Mouse (Mus musculus): ENCODE measurements around the gene Arpc1b.
"Not testable (repeated sequence)": the region's sequence is repeated elsewhere in the genome, so short reads cannot be mapped to it uniquely, and the experiment has no call there.

Arpc1b gene

DNA sequence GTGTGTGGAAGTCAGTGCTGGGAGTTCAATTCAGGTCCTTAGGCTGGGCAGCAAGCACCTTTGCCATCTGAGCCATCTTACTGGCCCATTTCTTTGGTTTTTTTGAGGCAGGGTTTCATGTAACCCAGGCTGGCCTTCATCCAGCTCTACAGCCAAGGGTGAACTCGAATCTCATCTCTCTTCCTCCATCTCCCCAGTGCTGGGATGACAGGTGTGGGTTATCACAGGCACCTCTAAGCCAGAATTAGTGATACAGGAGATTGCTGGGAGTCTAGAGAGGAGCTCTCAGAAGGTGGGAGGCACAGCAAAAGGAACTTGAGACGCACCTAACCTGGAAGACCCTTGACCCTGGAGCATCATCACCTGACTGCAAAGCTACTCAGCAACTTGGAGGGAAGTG is 599 bp upstream of the Arpc1b start:
- peak in 1 of 2 experiments; percentile 63 for DNase-seq (ENCODE audit: inconsistent age in 2 of 2, low spot score in 1 of 2)

DNA sequence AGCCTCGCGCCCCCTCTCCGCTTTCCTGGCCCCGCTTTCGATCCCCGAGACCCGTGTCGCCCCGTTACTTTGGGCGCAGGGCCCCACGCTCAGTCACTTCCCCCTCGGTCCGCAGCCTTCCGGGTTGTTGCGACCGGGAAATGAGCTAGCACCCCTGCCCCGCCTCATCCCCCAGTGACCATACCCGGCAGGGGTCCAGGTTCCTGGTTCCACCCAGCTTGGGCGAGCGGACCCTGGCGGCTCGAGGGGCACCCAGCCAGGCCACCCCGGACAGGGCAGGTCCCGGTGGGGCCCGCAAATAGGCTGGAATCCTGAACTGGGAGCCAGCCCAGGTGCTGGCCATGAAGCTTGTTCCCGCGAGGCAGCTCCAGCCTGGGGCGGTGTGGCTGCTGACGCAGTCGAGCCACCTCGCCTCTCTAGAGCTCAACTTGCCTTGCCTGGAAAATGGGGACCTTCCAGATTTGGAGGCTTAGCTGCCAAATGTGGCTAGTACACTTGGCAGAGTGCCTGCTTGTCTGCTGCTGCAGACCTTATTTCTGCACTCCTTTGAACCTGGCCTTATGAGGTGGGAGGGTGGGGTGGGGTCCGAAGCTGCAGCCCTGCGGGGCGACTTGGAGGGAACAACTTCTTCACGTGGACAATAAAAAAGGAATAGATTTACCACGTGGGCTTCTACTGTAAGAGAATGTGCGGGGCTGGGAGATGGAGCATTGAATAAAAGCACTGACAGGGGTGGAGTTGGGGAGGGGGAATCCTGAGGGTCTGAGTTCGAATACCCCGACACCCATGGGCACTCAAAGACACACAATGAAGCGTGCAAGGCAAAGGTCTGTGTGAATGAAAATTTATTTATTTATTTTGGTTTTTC is 825 bp downstream of the Arpc1b start:
- DNase-seq (ENCODE audit: inconsistent age in 2 of 2, low spot score in 1 of 2) = peak; percentile 77 to 89

DNA sequence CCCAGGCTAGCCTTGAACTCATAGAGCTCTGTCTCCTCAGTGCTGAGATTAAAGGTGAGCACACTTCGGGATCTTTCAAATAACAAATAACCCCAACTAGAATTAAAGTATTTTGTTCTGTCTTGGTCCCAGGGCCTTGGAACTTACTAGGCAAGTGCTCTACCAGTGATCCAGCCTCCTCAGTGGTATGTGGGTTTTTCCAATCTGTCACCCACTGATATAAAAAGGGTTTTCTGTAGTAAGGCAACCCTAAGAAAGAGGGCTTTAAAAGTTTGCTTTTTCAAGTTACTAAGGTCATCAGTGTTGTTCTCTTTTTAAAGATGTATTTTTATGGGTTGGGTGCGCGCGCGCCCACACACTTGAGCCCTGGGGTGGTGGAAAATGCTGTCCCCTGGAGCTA is 1.7 kb downstream of the Arpc1b start:
- DNase-seq (ENCODE audit: inconsistent age in 2 of 2, low spot score in 1 of 2) = no peak

DNA sequence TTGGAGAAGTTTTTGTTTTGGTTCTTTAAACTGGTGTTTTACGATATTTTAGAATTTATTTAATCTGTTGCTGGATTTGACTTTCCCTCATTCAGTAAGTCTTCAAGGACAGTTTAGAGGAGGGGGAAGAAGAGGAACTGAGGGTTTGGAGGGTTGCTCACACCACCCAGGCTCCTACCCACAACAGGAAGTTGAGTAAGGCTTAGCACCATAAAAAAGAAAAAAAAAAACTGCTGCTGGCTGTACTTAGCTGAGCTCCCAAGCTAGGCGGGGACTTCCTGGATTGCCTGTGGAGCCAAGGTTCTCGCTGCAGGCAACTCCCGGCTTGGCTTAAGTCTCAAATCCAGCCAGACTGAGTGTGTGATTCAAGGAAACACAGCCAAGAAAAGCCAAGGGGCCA is 2.3 kb downstream of the Arpc1b start:
- DNase-seq (ENCODE audit: inconsistent age in 2 of 2, low spot score in 1 of 2) = peak; percentile 75 to 87

DNA sequence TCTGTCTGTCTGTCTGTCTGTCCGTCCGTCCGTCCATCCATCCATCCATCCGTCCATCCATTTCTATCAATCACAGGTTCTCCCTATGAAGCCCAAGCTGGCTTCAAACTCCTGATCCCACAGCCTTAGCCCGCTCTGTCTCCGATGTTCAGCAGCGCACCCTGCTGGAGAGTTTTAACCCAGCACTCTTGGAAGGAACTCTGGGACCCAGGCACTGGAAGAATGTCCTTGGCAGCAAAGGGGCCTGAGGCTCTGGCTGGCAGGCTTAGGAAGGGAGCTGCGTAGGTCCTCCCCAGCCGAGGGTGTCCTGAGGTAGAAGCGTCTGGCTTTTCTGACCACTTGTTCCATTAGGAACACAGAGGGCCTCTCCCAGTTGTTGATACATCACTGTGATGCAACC is 2.9 kb downstream of the Arpc1b start:
- DNase-seq (ENCODE audit: inconsistent age in 2 of 2, low spot score in 1 of 2) = peak; percentile 83 to 93

DNA sequence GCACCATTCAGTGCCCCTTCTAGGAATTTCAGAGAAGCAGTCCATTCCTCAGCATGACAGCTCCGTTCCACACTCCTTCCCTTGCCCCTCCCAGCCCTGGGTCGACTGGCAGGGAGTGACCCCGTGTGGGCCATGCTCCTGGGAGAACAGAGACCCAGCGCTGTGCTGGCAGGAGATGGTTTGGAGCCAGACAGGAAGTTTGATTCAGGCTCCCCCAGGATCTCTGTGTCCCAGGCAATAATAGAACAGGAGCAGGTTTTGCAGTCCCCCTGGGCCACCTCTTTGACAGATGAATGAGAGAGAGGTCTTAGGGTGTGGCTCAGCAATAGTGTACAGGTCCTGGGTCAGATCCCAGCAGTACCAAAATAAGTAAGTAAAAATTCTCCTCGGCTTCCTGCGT is 4.0 kb downstream of the Arpc1b start:
- DNase-seq (ENCODE audit: inconsistent age in 2 of 2, low spot score in 1 of 2) = peak; percentile 50 to 51

DNA sequence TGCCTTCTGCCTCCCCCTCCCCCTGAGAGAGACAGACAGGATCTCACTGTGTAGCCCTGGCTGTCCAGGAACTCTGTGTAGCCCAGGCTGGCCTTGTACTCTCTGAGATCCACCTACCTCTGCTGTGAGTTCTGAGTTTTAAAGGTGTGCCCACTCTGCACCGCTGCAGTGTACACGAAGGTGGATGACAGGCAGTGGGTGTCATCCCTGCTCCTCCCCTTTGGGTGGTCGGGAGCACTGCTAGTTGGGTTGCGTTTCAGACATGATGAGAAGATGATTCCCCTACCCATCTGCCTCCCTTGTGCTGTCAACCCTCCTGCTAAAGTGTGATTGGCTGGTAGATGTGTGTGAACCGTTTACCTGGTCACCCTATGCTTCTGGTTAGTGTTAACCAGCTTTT is 4.4 kb downstream of the Arpc1b start:
- no peak for DNase-seq (ENCODE audit: inconsistent age in 2 of 2, low spot score in 1 of 2)

DNA sequence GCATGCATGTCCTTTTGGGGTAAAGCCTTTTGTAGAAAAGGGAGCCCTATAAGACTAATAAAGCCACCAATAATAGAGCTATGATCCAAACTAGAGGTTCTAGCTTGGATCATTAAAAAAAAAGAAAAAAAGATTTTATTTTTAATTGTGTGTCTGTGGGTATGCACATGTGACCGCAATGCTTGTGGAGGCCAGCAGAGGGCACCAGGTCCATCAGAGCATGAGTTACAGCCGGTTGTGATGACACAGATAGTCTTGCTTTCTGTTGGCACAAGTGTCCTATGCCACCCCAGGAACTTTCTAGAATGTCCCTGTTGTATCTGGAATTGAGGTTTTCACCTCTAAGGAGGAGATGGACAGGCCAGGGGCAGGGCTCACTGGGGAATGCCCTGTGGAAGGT is 5.4 kb downstream of the Arpc1b start:
- no peak for DNase-seq (ENCODE audit: inconsistent age in 2 of 2, low spot score in 1 of 2)

DNA sequence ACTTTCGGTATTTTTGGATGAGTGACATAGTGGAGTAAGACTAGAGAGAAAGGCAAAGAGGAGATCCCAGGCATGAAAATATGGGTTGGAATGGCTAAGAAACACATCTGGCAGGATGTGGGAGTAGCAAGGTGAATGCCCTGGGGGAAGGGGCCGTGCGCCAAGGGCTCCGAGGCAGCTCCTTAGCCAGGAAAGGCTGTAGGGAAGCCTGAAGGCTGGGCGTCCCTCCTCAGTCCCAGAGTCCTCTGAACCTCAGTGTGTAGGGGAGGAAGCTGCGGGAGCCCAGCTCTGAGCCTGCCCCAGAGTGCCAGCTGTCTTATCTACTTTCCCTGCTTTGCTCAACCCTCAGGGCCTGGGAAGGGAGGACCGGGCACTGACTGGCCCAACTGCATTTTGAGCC is 6.9 kb downstream of the Arpc1b start:
- no peak for DNase-seq (ENCODE audit: inconsistent age in 2 of 2, low spot score in 1 of 2)

DNA sequence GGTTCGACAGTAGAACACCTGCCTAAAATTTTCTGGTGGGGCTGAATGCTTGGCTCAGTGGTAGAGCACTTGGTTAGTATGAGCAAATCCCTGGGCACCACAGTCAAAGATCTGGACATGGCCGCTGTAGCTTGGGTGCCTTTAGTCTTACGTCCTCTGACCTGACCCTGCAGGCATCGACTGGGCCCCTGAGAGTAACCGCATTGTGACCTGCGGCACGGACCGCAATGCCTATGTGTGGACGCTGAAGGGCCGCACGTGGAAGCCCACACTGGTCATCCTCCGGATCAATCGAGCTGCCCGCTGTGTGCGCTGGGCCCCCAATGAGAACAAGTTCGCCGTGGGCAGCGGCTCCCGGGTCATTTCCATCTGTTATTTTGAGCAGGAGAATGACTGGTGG is 9.4 kb downstream of the Arpc1b start:
- DNase-seq (ENCODE audit: inconsistent age in 2 of 2, low spot score in 1 of 2) = no peak

DNA sequence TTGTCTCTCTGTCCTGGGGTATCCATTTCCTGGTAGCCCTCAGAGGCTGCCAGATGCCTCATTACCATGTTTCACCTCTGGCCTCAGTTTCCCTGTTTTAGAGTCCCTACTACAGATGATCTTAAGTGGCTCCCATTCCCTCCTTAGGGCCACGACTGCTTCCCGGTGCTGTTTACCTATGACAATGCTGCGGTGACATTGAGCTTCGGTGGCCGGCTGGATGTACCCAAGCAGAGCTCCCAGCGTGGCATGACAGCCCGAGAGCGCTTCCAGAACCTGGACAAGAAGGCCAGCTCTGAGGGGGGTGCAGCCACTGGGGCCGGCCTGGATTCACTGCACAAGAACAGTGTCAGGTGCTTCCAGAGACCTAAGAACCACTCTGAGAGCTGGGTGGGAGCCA is 12.6 kb downstream of the Arpc1b start:
- no peak for DNase-seq (ENCODE audit: inconsistent age in 2 of 2, low spot score in 1 of 2)

DNA sequence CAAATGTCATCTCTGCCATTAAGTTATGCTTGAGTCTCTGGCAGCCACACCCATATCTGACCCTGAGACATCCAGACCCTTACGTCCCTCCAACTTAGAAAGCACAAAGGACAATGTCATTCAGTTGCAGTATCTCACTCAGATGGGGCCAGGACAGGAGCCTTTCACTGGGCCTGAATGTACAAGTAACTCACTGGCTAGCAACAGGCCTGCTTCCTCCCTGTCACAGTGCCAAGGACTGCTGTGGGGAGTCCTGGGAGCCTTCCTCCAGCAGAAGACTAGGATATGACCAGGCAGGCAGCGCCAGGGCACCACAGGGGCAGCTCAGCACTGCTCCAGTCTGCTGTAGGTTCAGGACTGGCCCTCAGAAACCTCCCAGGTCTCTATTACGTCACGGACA is 15.1 kb downstream of the Arpc1b start:
- peak; percentile 68 to 84 for DNase-seq (ENCODE audit: inconsistent age in 2 of 2, low spot score in 1 of 2)

DNA sequence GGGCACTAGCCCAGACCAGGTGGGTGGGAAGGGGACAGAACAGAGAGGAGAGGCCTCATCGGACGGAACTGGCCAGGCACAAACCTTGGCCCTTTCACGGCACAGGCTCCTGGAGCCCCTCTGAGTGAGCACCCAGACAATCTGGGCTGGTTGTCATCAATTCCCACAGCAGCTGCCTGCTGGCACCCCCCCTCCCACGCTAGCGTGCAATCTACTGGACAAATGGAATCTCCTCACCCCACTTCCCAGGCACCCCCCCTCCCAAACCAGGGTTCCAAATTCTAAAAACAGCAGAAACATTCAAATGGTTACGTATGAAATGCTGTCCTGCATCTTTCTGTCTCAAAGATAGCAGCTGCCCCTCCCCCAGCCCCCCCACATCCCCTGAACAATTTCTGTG is 15.8 kb downstream of the Arpc1b start:
- not testable (repeated sequence) for DNase-seq (ENCODE audit: inconsistent age in 2 of 2, low spot score in 1 of 2)

DNA sequence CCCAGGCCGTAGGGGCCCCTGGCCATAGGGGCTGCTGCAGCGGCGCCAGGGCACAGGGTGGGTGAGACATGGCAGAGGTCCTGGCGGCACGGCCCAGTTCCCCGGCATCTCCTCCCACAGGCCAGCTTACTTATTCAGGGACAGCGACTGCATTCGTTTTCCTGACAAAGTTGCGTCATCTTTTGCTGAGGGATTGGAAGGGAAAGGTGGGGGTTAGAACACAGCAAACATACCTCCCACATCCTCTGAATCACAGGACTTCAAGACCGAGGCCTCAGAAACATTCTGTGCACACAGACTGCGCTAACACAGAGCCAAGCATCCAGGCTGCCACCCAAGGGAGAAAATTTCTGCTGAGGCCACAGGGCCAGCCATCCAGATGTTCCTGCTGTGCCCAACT is 16.2 kb downstream of the Arpc1b start:
- DNase-seq (ENCODE audit: inconsistent age in 2 of 2, low spot score in 1 of 2) = peak; percentile 53 to 71

DNA sequence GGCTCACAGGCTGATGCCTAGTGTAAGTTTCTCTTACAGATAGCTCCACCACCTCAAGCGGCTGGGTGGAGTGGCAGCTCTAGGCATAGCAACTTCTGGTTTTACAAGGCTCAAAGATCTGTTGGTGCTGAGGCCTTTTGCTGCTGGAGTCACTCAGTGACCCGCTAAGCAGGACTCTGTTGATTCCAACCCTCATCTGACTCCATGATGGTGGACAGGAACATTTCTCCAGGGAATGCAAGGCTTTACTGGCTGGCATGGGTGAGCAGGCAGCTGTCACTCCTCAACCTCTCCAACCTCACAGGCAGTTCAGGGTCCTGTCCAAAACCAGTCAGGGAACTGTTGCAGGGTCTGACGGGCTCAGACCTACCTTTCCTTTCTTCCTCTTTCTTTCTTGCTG is 17.0 kb downstream of the Arpc1b start:
- no peak for DNase-seq (ENCODE audit: inconsistent age in 2 of 2, low spot score in 1 of 2)

DNA sequence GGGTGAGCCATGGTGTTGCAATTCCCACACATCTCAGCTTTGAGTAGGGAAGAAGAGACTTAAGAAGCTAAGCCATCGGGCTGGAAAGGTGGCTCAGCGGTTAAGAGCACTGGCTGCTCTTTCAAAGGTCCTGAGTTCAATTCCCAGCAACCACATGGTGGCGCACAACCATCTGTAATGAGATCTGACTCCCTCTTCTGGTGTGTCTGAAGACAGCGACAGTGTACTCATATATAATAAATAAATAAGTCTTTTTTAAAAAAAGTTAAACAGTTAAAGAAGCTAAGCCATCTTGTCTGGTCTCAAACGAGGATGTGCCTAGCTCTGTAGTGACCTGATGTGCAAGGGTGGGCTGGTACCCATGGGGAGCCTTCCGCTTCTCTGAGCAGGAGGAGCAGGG is 19.3 kb downstream of the Arpc1b start:
- DNase-seq (ENCODE audit: inconsistent age in 2 of 2, low spot score in 1 of 2) = not testable (repeated sequence)

DNA sequence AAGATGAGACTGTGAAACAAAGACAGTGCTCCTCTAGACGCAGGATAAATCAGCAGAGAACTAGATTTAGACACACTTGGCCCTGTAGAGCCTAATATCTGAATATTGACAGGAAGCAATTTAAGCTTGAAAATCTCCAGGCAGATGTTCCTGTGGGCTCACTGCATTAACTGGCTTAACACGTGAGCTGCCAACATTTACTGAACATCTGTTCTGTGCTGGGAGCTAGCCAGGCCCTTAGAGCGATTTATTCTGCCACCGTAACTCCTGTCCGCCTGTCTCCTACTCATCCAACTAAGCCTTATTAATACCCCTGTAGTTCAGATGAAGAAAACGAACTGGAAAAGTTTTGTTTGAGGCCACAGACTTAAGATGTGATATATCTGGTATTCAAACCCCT is 24.8 kb downstream of the Arpc1b start:
- DNase-seq (ENCODE audit: inconsistent age in 2 of 2, low spot score in 1 of 2) = peak in 1 of 2 experiments; percentile 55

DNA sequence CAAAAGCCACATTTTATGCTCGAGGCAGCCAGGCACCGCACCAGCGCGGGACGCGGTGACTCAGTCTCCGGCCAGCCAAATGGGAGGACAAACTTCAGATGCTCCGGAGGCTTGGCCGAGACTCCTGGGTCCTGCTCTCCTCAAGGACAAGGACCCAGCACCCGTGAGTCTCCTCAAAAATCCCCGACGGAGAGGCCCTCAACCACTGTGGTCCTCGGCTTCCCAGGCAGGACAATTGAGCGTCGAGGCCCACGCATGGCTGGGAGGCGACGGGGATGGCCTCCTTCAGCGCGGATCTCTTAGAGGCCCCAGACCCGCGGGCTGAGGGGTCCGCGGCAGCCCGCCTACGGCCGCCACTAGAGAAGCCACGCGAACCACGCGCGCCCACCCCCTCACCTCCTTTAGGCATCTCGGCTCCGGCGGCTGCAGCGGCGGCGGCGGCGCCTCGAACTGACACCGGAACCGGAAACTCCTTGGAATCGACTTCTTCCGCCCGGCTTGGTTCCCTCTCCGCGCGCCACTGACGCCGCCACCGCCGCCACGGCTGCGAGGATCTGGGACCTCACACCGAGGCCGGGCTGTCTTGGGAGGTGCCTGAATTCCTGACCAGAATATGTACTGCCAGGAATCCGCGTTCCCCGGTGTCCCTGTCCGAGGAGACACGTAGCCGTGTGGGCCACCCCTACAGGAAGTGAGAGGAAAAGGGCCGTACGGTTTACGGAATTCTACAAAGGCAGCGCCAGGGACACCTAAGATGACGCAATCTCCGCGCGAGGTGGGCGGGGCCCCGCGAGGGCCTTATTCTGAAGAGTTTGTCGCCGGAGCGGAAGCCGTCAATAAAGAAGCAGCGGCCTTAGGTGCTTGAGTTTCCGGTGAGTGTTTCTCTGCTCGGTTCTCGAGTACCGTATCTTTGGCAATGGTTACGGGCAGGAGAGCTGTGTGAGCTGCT is 25.8 kb downstream of the Arpc1b start, which contains the start of the genes Pdap1 and Bud31:
Pdap1 (minus strand) TSS at position 668 of the 949 bp plus-strand sequence.
Bud31 (plus strand) TSS at position 792 of the 949 bp plus-strand sequence.
- DNase-seq (ENCODE audit: inconsistent age in 2 of 2, low spot score in 1 of 2) = peak; percentile 96 to 99

DNA sequence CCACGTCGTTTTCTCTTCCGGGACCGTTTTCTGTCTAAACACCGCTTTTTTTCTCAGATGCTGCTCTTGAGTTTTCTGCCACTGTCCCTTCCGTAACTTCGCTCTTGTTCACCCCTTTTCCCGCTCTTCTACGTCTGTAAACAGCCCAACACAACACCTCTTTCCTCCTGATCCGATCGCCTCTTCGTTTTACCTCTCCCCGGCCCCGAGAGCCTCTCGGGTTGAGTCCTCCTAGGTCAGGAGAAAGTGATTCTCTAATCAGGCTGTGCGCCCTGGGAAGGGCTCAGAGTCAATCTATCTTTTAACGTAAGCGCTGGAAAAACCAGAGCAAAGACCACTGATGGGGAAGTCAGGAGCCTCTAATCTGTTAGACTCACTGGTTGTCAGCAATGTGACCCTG is 26.6 kb downstream of the Arpc1b start:
- DNase-seq (ENCODE audit: inconsistent age in 2 of 2, low spot score in 1 of 2) = peak in 1 of 2 experiments; percentile 44

DNA sequence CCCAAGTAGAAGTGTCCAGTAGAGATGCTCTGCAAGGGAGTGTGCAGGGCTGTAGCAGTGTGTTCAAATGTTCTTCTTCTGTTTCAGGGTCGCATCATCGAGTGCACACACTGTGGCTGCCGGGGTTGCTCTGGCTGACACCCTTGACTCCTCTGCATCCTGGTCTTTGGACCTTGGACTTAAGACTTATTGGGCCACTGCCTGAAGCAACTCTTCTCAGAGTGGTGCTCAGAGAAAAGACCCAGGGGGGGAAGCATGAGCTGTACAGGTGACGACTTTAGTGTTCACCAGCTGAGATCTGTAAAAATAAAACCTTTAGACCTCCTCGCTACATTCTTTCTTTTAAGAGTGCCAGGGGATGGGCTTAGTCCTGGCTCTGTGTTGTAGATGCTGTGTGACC is 33.7 kb downstream of the Arpc1b start:
- no peak for DNase-seq (ENCODE audit: inconsistent age in 2 of 2, low spot score in 1 of 2)

DNA sequence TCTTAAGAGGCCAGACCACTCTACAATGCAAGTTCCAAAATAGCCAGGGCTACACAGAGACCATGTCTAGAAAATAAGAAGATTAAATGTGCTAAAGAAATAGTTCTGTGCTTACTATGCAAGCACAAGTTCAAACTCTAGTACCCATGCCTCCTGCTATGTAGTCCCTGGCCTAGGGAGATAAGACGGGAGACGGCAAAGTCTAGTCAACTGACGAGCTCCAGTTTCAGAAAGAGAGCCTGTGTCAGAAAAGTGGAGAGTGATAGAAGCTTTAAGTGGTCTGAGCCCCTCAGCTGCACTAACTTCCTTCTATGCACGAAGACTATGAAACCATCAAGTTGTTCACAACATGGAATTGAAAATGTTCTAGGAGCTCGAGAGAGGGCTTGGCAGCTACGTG is 35.3 kb downstream of the Arpc1b start:
- DNase-seq (ENCODE audit: inconsistent age in 2 of 2, low spot score in 1 of 2) = no peak

DNA sequence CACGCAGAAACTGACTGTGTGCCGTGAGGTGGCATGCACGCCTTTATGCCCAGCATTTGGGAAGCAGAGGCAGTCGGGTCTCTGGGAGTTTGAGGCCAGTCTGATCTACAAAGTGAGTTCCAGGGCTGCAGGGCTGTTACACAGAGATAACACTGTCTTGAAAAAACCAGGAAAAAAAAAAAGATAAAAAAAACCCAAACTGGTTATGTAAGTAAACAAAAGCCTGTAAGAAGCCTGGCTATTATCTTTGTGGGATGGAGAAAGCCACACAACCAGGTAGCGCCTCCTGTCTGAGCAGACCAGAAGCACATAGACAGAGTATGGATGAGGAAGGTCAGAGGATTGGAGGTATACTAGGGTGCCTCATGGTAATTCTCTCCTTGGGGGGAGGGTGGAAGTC is 38.7 kb downstream of the Arpc1b start:
- no peak for DNase-seq (ENCODE audit: inconsistent age in 2 of 2, low spot score in 1 of 2)

All from adrenal gland, adult (tissue).